Mouse (Mus musculus) megakaryocyte, embryonic 14.5 days (primary cell): ENCODE data around the gene Slc6a12.

Experiments
- FLI1 ChIP-seq: IDR thresholded peaks from 2 replicates; pipeline ENCODE4 v1.6.1; 2012; ENCODE audit warnings: low read length, inconsistent platforms, mixed read lengths
- GATA1 ChIP-seq: IDR thresholded peaks from 3 replicates; pipeline ENCODE4 v1.6.1; 2012; ENCODE audit warnings: mixed read lengths, low read length, inconsistent platforms, borderline replicate concordance

DNA sequence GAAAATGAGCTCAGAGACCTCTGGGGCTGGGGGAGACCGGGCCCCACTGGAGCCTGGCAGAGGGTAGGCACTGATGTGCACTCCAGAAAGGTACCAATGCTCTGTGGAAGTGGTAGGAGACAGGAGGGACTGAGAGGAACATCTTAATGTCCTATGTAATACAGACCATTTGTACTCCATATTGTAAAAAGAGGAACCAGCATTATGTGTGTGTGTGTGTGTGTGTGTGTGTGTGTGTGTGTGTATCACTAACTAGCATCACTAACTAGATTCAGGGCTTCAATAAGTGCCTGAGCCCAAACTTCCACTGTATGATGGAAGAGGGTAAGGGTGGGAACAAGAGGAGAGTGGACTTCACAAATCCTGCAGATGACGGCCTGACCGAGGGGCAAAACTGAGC is 42.5 kb downstream of the Slc6a12 start:
- no peak for TF ChIP-seq GATA1
- no peak for TF ChIP-seq FLI1
